Mouse (Mus musculus) stomach, postnatal 0 days (tissue): ENCODE data around the gene Coro1a.

Experiments used
- CTCF ChIP-seq: IDR thresholded peaks from 2 replicates; pipeline ENCODE4 v1.5.1; 2016; ENCODE audit warnings: antibody characterized with exemption, low read depth, mild to moderate bottlenecking, moderate library complexity
- EP300 ChIP-seq: optimal IDR thresholded peaks from 2 replicates; pipeline ENCODE3; 2016; ENCODE audit warnings: antibody characterized with exemption

DNA sequence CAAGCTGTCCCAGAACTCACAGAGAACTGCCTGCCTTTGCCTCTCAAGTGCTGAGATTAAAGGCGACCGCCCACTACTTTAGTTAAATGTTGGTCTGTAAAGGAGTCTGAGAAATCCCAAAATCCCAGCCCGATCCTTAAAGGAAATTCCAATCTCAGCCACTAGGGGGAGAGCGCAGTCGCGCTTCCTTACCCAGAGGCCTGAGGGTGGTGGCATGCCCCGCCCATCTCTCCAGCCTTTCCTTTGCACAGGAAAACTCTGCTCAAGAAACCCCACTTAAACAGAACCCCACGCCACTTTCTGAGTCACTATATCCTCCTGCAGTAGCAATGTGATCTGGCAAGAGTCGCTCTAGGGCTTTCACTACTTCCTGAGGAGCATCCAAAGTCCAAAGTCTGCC, 47.3 kb upstream of the Coro1a start:
- TF ChIP-seq CTCF (peak; percentile 93), EP300 (no peak)
